Mouse (Mus musculus): ENCODE measurements at regions not wholly inside any gene's neighbourhood (a gene's known extent, or its start where the extent isn't known, plus 50 kb on each side); places are given as distances from the start of the nearest gene placed in this dataset.

- TF ChIP-seq POLR2A (IDR thresholded peaks at IDR 0.05; ENCODE audit: extremely low read depth, insufficient read depth, low read length) (no peak), CTCF (IDR thresholded peaks at IDR 0.05; ENCODE audit: extremely low read depth, insufficient read depth, low read length) (no peak)
Observed at GRCm38 (mm10) chr3:66505476-66506076, 208.9 kb upstream of the Veph1 start.

All from cortical plate, adult 2 months (tissue).